In the genomic region with DNA sequence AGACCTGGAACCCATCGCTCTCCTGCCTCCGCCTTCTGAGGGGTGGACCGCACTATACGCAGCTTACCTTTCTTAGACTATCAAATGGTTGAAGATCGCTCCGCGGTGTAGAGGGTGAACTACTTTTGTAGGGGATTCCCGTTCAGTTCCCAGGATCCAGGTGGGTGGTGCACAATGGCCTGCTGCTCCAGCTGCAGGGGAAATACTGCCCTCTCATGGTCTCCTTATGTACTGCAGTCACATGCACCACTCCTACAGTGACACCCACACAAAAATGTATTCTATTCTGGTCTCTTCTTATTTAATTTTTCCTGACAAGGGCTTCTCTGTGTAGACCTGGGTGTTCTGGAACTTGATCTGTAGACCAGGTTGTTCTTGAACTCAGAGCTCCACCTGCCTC, we compare ENCODE assay signal across 8 mouse cellular contexts. TPM values are rescaled to one million over a fixed set of nuclear protein-coding genes. Genes with fewer than 3 reads are reported as not detected.
DNase-seq lines count a peak whose midpoint lies in the region; ATAC-seq and TF ChIP-seq lines count a peak whose summit lies in the region.

TSS of gene Slc7a4 (minus strand) at position 151 of the 400 bp plus-strand sequence.

- no peak for TF ChIP-seq EP300 in heart, postnatal 0 days (IDR thresholded peaks at IDR 0.05; ENCODE audit: low read depth)

- no peak for ATAC-seq in heart, postnatal 0 days (ENCODE audit: insufficient read depth, low read depth)
- peak; percentile 63 for ATAC-seq in erythroblast, adult 5-6 weeks (replicated peaks; ENCODE audit: low FRiP score, poor library complexity, severe bottlenecking)
- ATAC-seq in midbrain, embryonic 14.5 days (ENCODE audit: low FRiP score, low TSS enrichment): no peak

- DNase-seq in heart, postnatal 0 days (ENCODE audit: low spot score): no peak
- DNase-seq in heart, postnatal 36 days: no peak
- DNase-seq in ES-E14 (ENCODE audit: low read depth, low spot score): peak; percentile 88
- DNase-seq in layer of hippocampus, postnatal 10 days (ENCODE audit: low spot score in 2 of 2): no peak
- peak; percentile 26 for DNase-seq in midbrain, embryonic 14.5 days
- no peak for DNase-seq in frontal cortex, postnatal 25 days (ENCODE audit: low spot score in 2 of 2)
- DNase-seq in cerebellum, adult 9-11 months: no peak

- H3K27ac ChIP-seq in heart, postnatal 0 days (ENCODE audit: low read depth): no peak within 1 kb of the TSS
- H3K27ac ChIP-seq in ES-E14 (ENCODE audit: insufficient read depth, low read depth, low read length, poor library complexity, severe bottlenecking): no peak within 1 kb of the TSS
- H3K27ac ChIP-seq in midbrain, embryonic 14.5 days (replicated peaks; ENCODE audit: low read depth, low read length): no peak within 1 kb of the TSS

- no peaks in the 10 kb centered on the region for H3K36me3 ChIP-seq in heart, postnatal 0 days (replicated peaks; ENCODE audit: control insufficient read depth, insufficient read depth, low read length)
- H3K36me3 ChIP-seq in ES-E14 (ENCODE audit: control insufficient read depth, insufficient read depth, low read length, poor library complexity, severe bottlenecking): no peaks in the 10 kb centered on the region
- no peaks in the 10 kb centered on the region for H3K36me3 ChIP-seq in midbrain, embryonic 14.5 days (ENCODE audit: control insufficient read depth, insufficient read depth, low read length)

- H3K27me3 ChIP-seq in heart, postnatal 0 days (ENCODE audit: control insufficient read depth, insufficient read depth, low read length): no peaks in the 10 kb centered on the region
- H3K27me3 ChIP-seq in midbrain, embryonic 14.5 days (ENCODE audit: control insufficient read depth, insufficient read depth, low read length): no peaks in the 10 kb centered on the region

- no peaks in the 10 kb centered on the region for H3K9me3 ChIP-seq in heart, postnatal 0 days (replicated peaks; ENCODE audit: control insufficient read depth, low read length)
- no peaks in the 10 kb centered on the region for H3K9me3 ChIP-seq in ES-E14 (ENCODE audit: control insufficient read depth, insufficient read depth, low read depth, low read length)
- no peaks in the 10 kb centered on the region for H3K9me3 ChIP-seq in midbrain, embryonic 14.5 days (ENCODE audit: control insufficient read depth, low read length)

- in situ Hi-C loops in ES-E14 (cut with MboI; ENCODE audit: low sequenced_read_pairs in 2 of 2, unreplicated experiment in 2 of 2): no loop called here

- H3K4me1 ChIP-seq in heart, postnatal 0 days (ENCODE audit: control insufficient read depth, insufficient read depth): no peaks in the 10 kb centered on the region
- no peaks in the 10 kb centered on the region for H3K4me1 ChIP-seq in ES-E14 (ENCODE audit: control insufficient read depth in 2 of 2, insufficient read depth in 2 of 2, low read length in 2 of 2, poor library complexity in 1 of 2)
- no peaks in the 10 kb centered on the region for H3K4me1 ChIP-seq in midbrain, embryonic 14.5 days (ENCODE audit: control insufficient read depth, insufficient read depth, low read length)

- peak; percentile 34; the same call in 1 of the 2 replicates for TF ChIP-seq CTCF in heart, postnatal 0 days (IDR thresholded peaks at IDR 0.05; ENCODE audit: low read depth)

- H3K9ac ChIP-seq in heart, postnatal 0 days (replicated peaks; ENCODE audit: low read depth, low read length): no peak within 1 kb of the TSS
- H3K9ac ChIP-seq in ES-E14 (ENCODE audit: insufficient read depth, low read depth, low read length, poor library complexity, severe bottlenecking): no peak within 1 kb of the TSS
- H3K9ac ChIP-seq in midbrain, embryonic 14.5 days (replicated peaks; ENCODE audit: low read length): no peak within 1 kb of the TSS

- no peak within 1 kb of the TSS for H3K4me3 ChIP-seq in heart, postnatal 0 days (ENCODE audit: low read depth, low read length)
- peak within 1 kb of the TSS in 1 of 2 experiments; percentile 8; a peak in 1 of 4 replicates for H3K4me3 ChIP-seq in ES-E14 (ENCODE audit: insufficient read depth in 1 of 2, low read depth in 1 of 2, low read length in 2 of 2, poor library complexity in 1 of 2, severe bottlenecking in 1 of 2)
- no peak within 1 kb of the TSS for H3K4me3 ChIP-seq in midbrain, embryonic 14.5 days (replicated peaks; ENCODE audit: low read depth, low read length)

- no peak within 1 kb of the TSS for H3K4me2 ChIP-seq in heart, postnatal 0 days (ENCODE audit: low read depth, low read length)
- no peak within 1 kb of the TSS for H3K4me2 ChIP-seq in midbrain, embryonic 14.5 days (ENCODE audit: low read length)

- intact Hi-C loops in heart, postnatal 36 days (cut with DNase I): no loop called here

- 23% methylated on average over 8 of the region's 8 CpGs for WGBS in heart, postnatal 0 days
- WGBS in midbrain, embryonic 14.5 days: 19% methylated on average over 8 of the region's 8 CpGs

TF ChIP-seq in ES-E14, 5 proteins besides CTCF, POLR2A, EP300 and RAD21:
- peak; percentile 11; the same call in 1 of the 2 replicates for TF ChIP-seq ZC3H11A (IDR thresholded peaks at IDR 0.05; ENCODE audit: borderline replicate concordance, low read depth, low read length)
- TF ChIP-seq HCFC1 (IDR thresholded peaks at IDR 0.05; ENCODE audit: borderline replicate concordance, insufficient read depth, low read length): no peak
- no peak for TF ChIP-seq ZNF384 (IDR thresholded peaks at IDR 0.05; ENCODE audit: low read depth, low read length)

RNA-seq across cellular contexts. Expression of gene Slc7a4, which starts in this region (rescaled TPM):
- total RNA-seq in heart, postnatal 0 days (2014; rRNA removed; ENCODE audit: low replicate concordance): 28.2 and 33.4 TPM in 2 replicates
- polyA plus RNA-seq in heart, postnatal 0 days (2015; fragmentation: Nextera tagmentation; extraction: Ambion mirVana): 5.7 and 7.4 TPM in 2 replicates
- 1 to 10 TPM; 1.6 to 1.7 TPM for total RNA-seq in heart, postnatal 36 days (2021)
- 2.9 and 6.9 TPM in 2 replicates for total RNA-seq in ES-E14 (2012; rRNA removed)
- 0.38 and 0.42 TPM in 2 replicates for total RNA-seq in erythroblast, adult 5-6 weeks (2015; ENCODE audit: low replicate concordance)
- 0.84 and 7.1 TPM in 2 replicates for total RNA-seq in erythroblast, adult 5-6 weeks (2017; ENCODE audit: low replicate concordance)
- total RNA-seq in layer of hippocampus, postnatal 10 days (2021): 10 to 100 TPM; 75.7 to 77.6 TPM
- 25.0 and 32.4 TPM in 2 replicates for polyA plus RNA-seq in midbrain, embryonic 14.5 days (2014; fragmentation: Nextera tagmentation; extraction: Ambion mirVana)

Comparison
In these comparisons a context has a peak if more than half of its experiments do, and no peak if none do; other contexts are left out.
1. DNase-seq: peak in ES-E14 (single experiment) and midbrain, embryonic 14.5 days (single experiment); none in heart, postnatal 0 days (single experiment), heart, postnatal 36 days (0 of 2), layer of hippocampus, postnatal 10 days (0 of 2), frontal cortex, postnatal 25 days (0 of 2) and cerebellum, adult 9-11 months (single experiment).